Mouse (Mus musculus) embryo, embryonic 9.5 days (tissue): ENCODE measurements around the gene Fam219b.

Experiments used
- DNase-seq: peaks from one replicate; pipeline ENCODE4 v3.0.0-alpha.2; 2017; ENCODE audit errors: extremely low spot score

Fam219b gene

GRCm38 (mm10) chr9:57524439-57524838 lies 12.9 kb upstream of the Fam219b start:
- DNase-seq: no peak

- no peak for DNase-seq
Observed at GRCm38 (mm10) chr9:57525516-57525915, 11.8 kb upstream of the Fam219b start.

- DNase-seq: no peak
Observed at GRCm38 (mm10) chr9:57526435-57526834, 10.9 kb upstream of the Fam219b start.

GRCm38 (mm10) chr9:57531946-57532345 lies 5.4 kb upstream of the Fam219b start:
- DNase-seq: no peak

- no peak for DNase-seq
Observed at GRCm38 (mm10) chr9:57536362-57536761, 966 bp upstream of the Fam219b start.

GRCm38 (mm10) chr9:57537728-57538181 lies 427 bp downstream of the Fam219b start:
- DNase-seq: no peak

GRCm38 (mm10) chr9:57539550-57539949 lies 2.2 kb downstream of the Fam219b start:
- no peak for DNase-seq

- peak; percentile 47 for DNase-seq
Observed at GRCm38 (mm10) chr9:57541312-57541711, 4.0 kb downstream of the Fam219b start.

GRCm38 (mm10) chr9:57543951-57544350 lies 6.6 kb downstream of the Fam219b start:
- DNase-seq: no peak

- no peak for DNase-seq
Observed at GRCm38 (mm10) chr9:57547287-57547686, 10.0 kb downstream of the Fam219b start.

- DNase-seq: no peak
Observed at GRCm38 (mm10) chr9:57547869-57548268, 10.5 kb downstream of the Fam219b start.

- no peak for DNase-seq
Observed at GRCm38 (mm10) chr9:57549186-57549585, 11.9 kb downstream of the Fam219b start.

- DNase-seq: no peak
Observed at GRCm38 (mm10) chr9:57550126-57550862, 13.0 kb downstream of the Fam219b start.

GRCm38 (mm10) chr9:57552139-57552887 lies 15.0 kb downstream of the Fam219b start, which contains the start of gene Mpi:
TSS of gene Mpi (minus strand) at chr9:57552763.
- peak; percentile 75 for DNase-seq

GRCm38 (mm10) chr9:57553119-57553518 lies 15.8 kb downstream of the Fam219b start:
- DNase-seq: no peak

- DNase-seq: no peak
Observed at GRCm38 (mm10) chr9:57554753-57555152, 17.4 kb downstream of the Fam219b start.

GRCm38 (mm10) chr9:57557215-57557614 lies 19.9 kb downstream of the Fam219b start:
- DNase-seq: no peak

GRCm38 (mm10) chr9:57558625-57559024 lies 21.3 kb downstream of the Fam219b start:
- no peak for DNase-seq

GRCm38 (mm10) chr9:57559568-57559967 lies 22.2 kb downstream of the Fam219b start:
- DNase-seq: no peak

GRCm38 (mm10) chr9:57560263-57560662 lies 22.9 kb downstream of the Fam219b start:
- DNase-seq: peak; percentile 33

GRCm38 (mm10) chr9:57560861-57561710 lies 23.8 kb downstream of the Fam219b start, which contains the start of gene Scamp2:
TSS of gene Scamp2 (plus strand) at chr9:57560943.
- peak; percentile 93 for DNase-seq

GRCm38 (mm10) chr9:57561711-57562099 lies 24.4 kb downstream of the Fam219b start:
- DNase-seq: no peak
